Mouse (Mus musculus): ENCODE measurements at regions not wholly inside any gene's neighbourhood (a gene's known extent, or its start where the extent isn't known, plus 50 kb on each side); places are given as distances from the start of the nearest gene placed in this dataset.

GRCm38 (mm10) chr12:67847517-67847916 is 625.2 kb upstream of the Mdga2 start:
- TF ChIP-seq FLI1 (IDR thresholded peaks at IDR 0.05; ENCODE audit: low read length) (no peak), GATA1 (IDR thresholded peaks at IDR 0.05; ENCODE audit: borderline replicate concordance, low read length) (no peak)

Measured in megakaryocyte, embryonic 14.5 days (primary cell).